7 mouse cellular contexts compared by ENCODE assay signal in genomic region chr7:133003421-133003820, GRCm38 (mm10).
DNase-seq lines count a peak whose midpoint lies in the region; ATAC-seq and TF ChIP-seq lines count a peak whose summit lies in the region.

No protein-coding gene starts in this region.

- H3K27me3 ChIP-seq in MEL (ENCODE audit: control insufficient read depth in 1 of 2, insufficient read depth in 2 of 2, low read length in 2 of 2) = no peaks in the 10 kb centered on the region
- no peaks in the 10 kb centered on the region for H3K27me3 ChIP-seq in embryonic facial prominence, embryonic 11.5 days (ENCODE audit: control insufficient read depth, insufficient read depth, low read length)

- no peak for TF ChIP-seq POLR2A in MEL (IDR thresholded peaks at IDR 0.05; ENCODE audit: control insufficient read depth in 1 of 2, insufficient read depth in 1 of 2, low read depth in 1 of 2, low read length in 2 of 2, poor library complexity in 1 of 2)

- peak; percentile 88 for DNase-seq in MEL (ENCODE audit: low read depth, low spot score)
- peak; percentile 74 for DNase-seq in adrenal gland, postnatal 25 days
- peak; percentile 67 for DNase-seq in embryonic facial prominence, embryonic 11.5 days (ENCODE audit: low spot score)
- DNase-seq in heart, postnatal 14 days = peak; percentile 82 to 86
- peak; percentile 79 to 87 for DNase-seq in left cerebral cortex, adult 2 months (ENCODE audit: extremely low spot score in 1 of 2, low spot score in 2 of 2)
- DNase-seq in spleen, adult 18-20 months = peak; percentile 32 to 62

- TF ChIP-seq EP300 in MEL (IDR thresholded peaks at IDR 0.05; ENCODE audit: low read depth in 1 of 2, low read length in 2 of 2) = peak in 1 of 2 experiments; percentile 61

- no peak overlapping the region for H3K27ac ChIP-seq in MEL (ENCODE audit: control insufficient read depth, low read depth, low read length)
- no peak overlapping the region for H3K27ac ChIP-seq in embryonic facial prominence, embryonic 11.5 days (replicated peaks; ENCODE audit: low read depth, low read length)
- H3K27ac ChIP-seq in left cerebral cortex, adult 2 months = no peak overlapping the region

- peak; percentile 90 for TF ChIP-seq RAD21 in MEL (IDR thresholded peaks at IDR 0.05; ENCODE audit: low read depth, low read length)

- peaks cover 8 to 17% of the 10 kb centered on the region in 2 experiments for H3K4me1 ChIP-seq in MEL (ENCODE audit: control insufficient read depth in 1 of 2, insufficient read depth in 2 of 2, low read length in 2 of 2)
- H3K4me1 ChIP-seq in embryonic facial prominence, embryonic 11.5 days (ENCODE audit: control insufficient read depth, insufficient read depth, low read length) = no peaks in the 10 kb centered on the region

- no peak overlapping the region for H3K4me3 ChIP-seq in MEL (ENCODE audit: control insufficient read depth in 1 of 2, insufficient read depth in 1 of 2, low read depth in 2 of 2, low read length in 2 of 2)
- no peak overlapping the region for H3K4me3 ChIP-seq in embryonic facial prominence, embryonic 11.5 days (ENCODE audit: low read depth, low read length)
- H3K4me3 ChIP-seq in left cerebral cortex, adult 2 months = no peak overlapping the region

- H3K79me2 ChIP-seq in MEL (ENCODE audit: control insufficient read depth, insufficient read depth, low read length, poor library complexity) = no peaks in the 10 kb centered on the region

- WGBS in embryonic facial prominence, embryonic 11.5 days = 28% methylated on average over 3 of the region's 3 CpGs

- no peak for ATAC-seq in embryonic facial prominence, embryonic 11.5 days (replicated peaks; ENCODE audit: insufficient number of reproducible peaks, low FRiP score, low TSS enrichment, low read depth)
- ATAC-seq in megakaryocyte progenitor cell, adult 5-6 weeks (replicated peaks; ENCODE audit: poor library complexity) = peak; percentile 97

- intact Hi-C loops in heart, postnatal 14 days (cut with DNase I) = loop anchor here (5.0 kb wide), 3 partner anchors 71 to 346 kb away; partner anchors contain the start of genes Abraxas2 and Zranb1
- intact Hi-C loops in left cerebral cortex, adult 2 months (cut with DNase I) = loop anchor here (2.0 to 5.0 kb wide), 3 partner anchors 71 to 346 kb away; partner anchors contain the start of gene Zranb1

- H3K9ac ChIP-seq in MEL (ENCODE audit: control insufficient read depth, low read depth, low read length, poor library complexity, severe bottlenecking) = no peak overlapping the region
- H3K9ac ChIP-seq in embryonic facial prominence, embryonic 11.5 days (replicated peaks; ENCODE audit: low read length) = no peak overlapping the region

- H3K36me3 ChIP-seq in MEL (ENCODE audit: control insufficient read depth in 1 of 2, insufficient read depth in 2 of 2, low read length in 2 of 2) = peaks cover 1 to 12% of the 10 kb centered on the region in 2 experiments; a peak in 3 of 4 replicates
- peaks cover 2% of the 10 kb centered on the region; the same call in 1 of the 2 replicates for H3K36me3 ChIP-seq in embryonic facial prominence, embryonic 11.5 days (replicated peaks; ENCODE audit: control insufficient read depth, insufficient read depth, low read depth, low read length)

- TF ChIP-seq CTCF in MEL (IDR thresholded peaks at IDR 0.05 in 2 of 3, conservative IDR thresholded peaks at IDR 0.05 in 1 of 3; ENCODE audit: control insufficient read depth in 1 of 3, insufficient read depth in 1 of 3, low read depth in 2 of 3, low read length in 3 of 3, poor library complexity in 1 of 3, severe bottlenecking in 1 of 3) = peak; percentile 83 to 100 (median 92)
- TF ChIP-seq CTCF in left cerebral cortex, adult 2 months (IDR thresholded peaks at IDR 0.05) = no peak; the same call in none of the 2 replicates

- no peaks in the 10 kb centered on the region for H3K9me3 ChIP-seq in MEL (replicated peaks; ENCODE audit: insufficient read depth, low read length)
- H3K9me3 ChIP-seq in embryonic facial prominence, embryonic 11.5 days (replicated peaks; ENCODE audit: control insufficient read depth, low read length) = no peaks in the 10 kb centered on the region

- no peak overlapping the region for H3K4me2 ChIP-seq in embryonic facial prominence, embryonic 11.5 days (ENCODE audit: low read depth, low read length)

TF ChIP-seq in MEL, 35 proteins besides CTCF, POLR2A, EP300 and RAD21:
- TF ChIP-seq MAX (IDR thresholded peaks at IDR 0.05; ENCODE audit: low read length) = peak; percentile 96
- no peak for TF ChIP-seq USF1 (IDR thresholded peaks at IDR 0.05; ENCODE audit: low read depth, low read length)
- no peak for TF ChIP-seq TBP (IDR thresholded peaks at IDR 0.05; ENCODE audit: low read depth, low read length)
- peak; percentile 9; the same call in 1 of the 2 replicates for TF ChIP-seq RCOR1 (IDR thresholded peaks at IDR 0.05; ENCODE audit: low read depth, low read length)
- 0 out of 2 replicates have a peak, but pooled peaks have one; percentile 28 for TF ChIP-seq BHLHE40 (IDR thresholded peaks at IDR 0.05; ENCODE audit: borderline replicate concordance, low read depth, low read length)
- no peak for TF ChIP-seq CHD1 (IDR thresholded peaks at IDR 0.05; ENCODE audit: low read depth, low read length)
- 0 out of 2 replicates have a peak, but pooled peaks have one; percentile 14 for TF ChIP-seq MAZ (IDR thresholded peaks at IDR 0.05; ENCODE audit: low read depth, low read length)
- TF ChIP-seq MXI1 (IDR thresholded peaks at IDR 0.05; ENCODE audit: low read depth, low read length) = peak; percentile 99
- peak; percentile 96 for TF ChIP-seq MYC (IDR thresholded peaks at IDR 0.05; ENCODE audit: low read depth, low read length)
- peak; percentile 76 for TF ChIP-seq ZC3H11A (IDR thresholded peaks at IDR 0.05; ENCODE audit: low read depth, low read length)
- peak; percentile 84 for TF ChIP-seq ETS1 (IDR thresholded peaks at IDR 0.05; ENCODE audit: low read depth, low read length)
- TF ChIP-seq TAL1 (IDR thresholded peaks at IDR 0.05; ENCODE audit: low read length) = peak; percentile 50; the same call in 1 of the 2 replicates
- peak; percentile 42; the same call in 1 of the 2 replicates for TF ChIP-seq TCF12 (IDR thresholded peaks at IDR 0.05; ENCODE audit: low read depth, low read length)
- peak; percentile 88 for TF ChIP-seq SMC3 (IDR thresholded peaks at IDR 0.05; ENCODE audit: low read depth, low read length)
- TF ChIP-seq SIN3A (IDR thresholded peaks at IDR 0.05; ENCODE audit: low read length) = peak; percentile 98
